Mouse (Mus musculus) E14TG2a.4 (cell line): ENCODE measurements at regions not wholly inside any gene's neighbourhood (a gene's known extent, or its start where the extent isn't known, plus 50 kb on each side); places are given as distances from the start of the nearest gene placed in this dataset.

Experiments
- CTCF ChIP-seq: conservative IDR thresholded peaks from 2 replicates; pipeline ENCODE4 v1.5.1; 2014; ENCODE audit warnings: low read length
- NANOG ChIP-seq: IDR thresholded peaks from 2 replicates; pipeline ENCODE4 v1.6.1; 2014; ENCODE audit warnings: borderline replicate concordance, low read length, mixed read lengths

GRCm38 (mm10) chr10:99584855-99585254, 174.6 kb downstream of the Csl start:
- no peak for TF ChIP-seq CTCF
- no peak for TF ChIP-seq NANOG
